Mouse (Mus musculus): ENCODE results near the gene Svopl. TPM values are rescaled to one million over a fixed set of nuclear protein-coding genes. Genes with fewer than 3 reads are reported as not detected.

Gene Svopl
- not detected for polyA plus RNA-seq (2021)

DNA sequence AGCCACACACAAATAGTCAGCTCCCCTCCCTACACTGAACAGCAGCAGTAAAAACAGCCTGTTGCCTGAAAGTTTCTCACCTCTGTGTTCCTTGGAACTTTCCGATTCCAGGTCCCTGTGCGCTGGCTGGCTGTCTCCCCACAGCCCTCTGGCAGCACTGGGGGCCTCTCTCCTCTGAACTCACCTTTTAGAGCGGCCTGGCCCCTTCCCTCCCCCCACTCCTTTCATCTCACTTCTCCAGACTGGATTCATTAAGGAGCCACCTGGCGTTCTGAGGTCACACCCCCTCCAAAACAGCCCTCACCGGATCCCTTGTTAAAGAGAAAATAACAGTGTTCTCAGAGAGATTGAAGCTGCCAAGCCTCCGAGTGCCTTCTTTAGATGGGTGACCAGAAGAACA is at the start of gene Svopl:
TSS of gene Svopl (minus strand) at position 159 of the 400 bp plus-strand sequence.
- in situ Hi-C loops (cut with MboI; ENCODE audit: low pct_unique_long_range_greater_than_20kb): no loop called here
- DNase-seq (ENCODE audit: low read depth, low spot score) (no peak), ATAC-seq (no peak)
- ChIA-PET POLR2A (no interaction called here), CTCF (interaction anchor here (1.2 to 1.9 kb wide), 2 partner anchors 14 to 37 kb away, joined by 3 to 5 read pairs; no protein-coding TSS in a partner anchor)
- no peaks in the 10 kb centered on the region for H3K27me3 ChIP-seq
- no peak for TF ChIP-seq CTCF (IDR thresholded peaks at IDR 0.05)

GRCm38 (mm10) chr6:38094701-38095100 is 47.9 kb upstream of the Svopl start:
- CTCF ChIA-PET: interaction anchor here (1.2 kb wide), 1 partner anchor 11 kb away, joined by 3 read pairs; no protein-coding TSS in a partner anchor
- POLR2A ChIA-PET: no interaction called here
- ATAC-seq (no peak), DNase-seq (ENCODE audit: low read depth, low spot score) (no peak)
- in situ Hi-C loops (cut with MboI; ENCODE audit: low pct_unique_long_range_greater_than_20kb): no loop called here
- no peak for TF ChIP-seq CTCF (IDR thresholded peaks at IDR 0.05)
- no peaks in the 10 kb centered on the region for H3K27me3 ChIP-seq

DNA sequence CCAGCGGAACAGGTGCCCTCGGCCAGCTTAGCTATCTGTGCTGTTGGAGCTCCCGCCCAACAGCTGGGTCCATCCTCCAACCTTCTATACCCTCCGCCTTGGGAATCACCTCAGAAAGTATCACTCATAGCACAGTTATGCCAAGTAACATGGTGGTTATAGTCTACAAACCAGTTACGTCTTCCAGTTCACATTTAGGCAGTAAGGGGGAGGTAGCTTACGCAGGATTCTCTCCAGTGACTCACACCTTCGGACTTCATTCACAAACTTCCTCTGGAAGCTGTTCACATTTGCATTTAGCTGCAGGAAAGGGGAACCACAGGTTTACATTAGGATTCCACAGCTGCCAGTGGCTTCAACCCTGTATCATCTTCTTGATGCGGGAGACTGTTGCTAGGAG is 45.7 kb upstream of the Svopl start:
- H3K27me3 ChIP-seq: no peaks in the 10 kb centered on the region
- peak; percentile 71 for DNase-seq (ENCODE audit: low read depth, low spot score)
- in situ Hi-C loops (cut with MboI; ENCODE audit: low pct_unique_long_range_greater_than_20kb): no loop called here
- ChIA-PET CTCF (interaction anchor here (0.9 to 1.6 kb wide), 4 partner anchors 14 to 64 kb away, joined by 3 to 6 read pairs (median 4); no protein-coding TSS in a partner anchor), POLR2A (no interaction called here)
- ATAC-seq: peak; percentile 84
- TF ChIP-seq CTCF (IDR thresholded peaks at IDR 0.05): no peak

DNA sequence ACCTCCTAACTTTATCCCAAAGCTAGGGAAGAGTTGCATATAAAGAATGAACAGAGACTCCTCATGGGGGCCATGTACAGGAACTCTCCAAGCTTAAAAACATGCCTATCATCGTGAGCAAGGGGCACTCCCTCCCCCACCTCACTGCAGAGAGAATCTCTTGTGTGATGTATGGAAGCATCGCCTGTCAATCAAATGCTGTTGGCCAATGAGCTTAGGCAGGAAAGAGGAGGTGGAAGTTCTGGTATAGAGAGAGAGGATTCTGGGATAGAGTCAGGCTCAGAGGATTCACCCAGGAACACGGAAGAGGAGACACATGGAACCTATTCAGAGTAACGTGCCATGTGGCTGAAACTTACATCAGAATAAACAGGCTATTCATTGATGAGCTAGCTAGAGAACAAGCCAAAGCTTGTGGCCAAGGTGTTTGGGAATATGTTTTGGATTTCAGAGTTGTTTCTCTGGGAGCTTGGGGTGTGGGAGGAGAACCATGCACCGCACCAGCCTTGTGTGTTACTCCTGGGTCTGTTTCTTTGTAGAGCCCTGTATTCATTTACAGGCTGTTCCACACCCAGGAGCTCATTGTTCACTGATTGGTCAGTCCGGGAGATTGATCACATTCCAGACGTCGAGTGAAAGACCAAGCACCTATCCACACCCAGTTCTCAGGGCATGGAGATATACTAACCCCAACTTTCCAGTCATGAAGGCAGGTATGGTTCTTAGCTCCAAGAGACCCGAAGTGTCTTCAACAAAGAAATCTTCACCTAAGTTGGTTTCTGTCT is 40.6 kb upstream of the Svopl start:
- TF ChIP-seq CTCF (IDR thresholded peaks at IDR 0.05): no peak
- CTCF ChIA-PET: no interaction called here
- in situ Hi-C loops (cut with MboI; ENCODE audit: low pct_unique_long_range_greater_than_20kb): no loop called here
- DNase-seq (ENCODE audit: low read depth, low spot score) (no peak), ATAC-seq (no peak)
- POLR2A ChIA-PET: no interaction called here
- H3K27me3 ChIP-seq: no peaks in the 10 kb centered on the region

- no peak for ATAC-seq
- CTCF ChIA-PET: interaction anchor here (1.0 to 1.7 kb wide), 3 partner anchors 17 to 68 kb away, joined by 3 to 4 read pairs (median 3); no protein-coding TSS in a partner anchor
- no peak for DNase-seq (ENCODE audit: low read depth, low spot score)
- POLR2A ChIA-PET: interaction anchor here (0.6 kb wide), 1 partner anchor 14 kb away, joined by 3 read pairs; no protein-coding TSS in a partner anchor
- no peaks in the 10 kb centered on the region for H3K27me3 ChIP-seq
- in situ Hi-C loops (cut with MboI; ENCODE audit: low pct_unique_long_range_greater_than_20kb): no loop called here
- TF ChIP-seq CTCF (IDR thresholded peaks at IDR 0.05): no peak
Observed at GRCm38 (mm10) chr6:38083204-38083603, 36.4 kb upstream of the Svopl start.

GRCm38 (mm10) chr6:38081727-38082341 is 35.0 kb upstream of the Svopl start:
- in situ Hi-C loops (cut with MboI; ENCODE audit: low pct_unique_long_range_greater_than_20kb): no loop called here
- DNase-seq (ENCODE audit: low read depth, low spot score): peak; percentile 93
- peak; percentile 94 for ATAC-seq
- TF ChIP-seq CTCF (IDR thresholded peaks at IDR 0.05): no peak
- H3K27me3 ChIP-seq: no peaks in the 10 kb centered on the region
- ChIA-PET CTCF (interaction anchor here (0.8 to 1.7 kb wide), 6 partner anchors 10 to 73 kb away, joined by 3 to 6 read pairs (median 4); no protein-coding TSS in a partner anchor), POLR2A (interaction anchor here (0.9 to 1.2 kb wide), 2 partner anchors 9 kb away, joined by 4 to 5 read pairs; no protein-coding TSS in a partner anchor)

GRCm38 (mm10) chr6:38080364-38080763 is 33.6 kb upstream of the Svopl start:
- ChIA-PET POLR2A (no interaction called here), CTCF (interaction anchor here (1.4 kb wide), 1 partner anchor 9 kb away, joined by 3 read pairs; no protein-coding TSS in a partner anchor)
- no peak for DNase-seq (ENCODE audit: low read depth, low spot score)
- in situ Hi-C loops (cut with MboI; ENCODE audit: low pct_unique_long_range_greater_than_20kb): no loop called here
- no peaks in the 10 kb centered on the region for H3K27me3 ChIP-seq
- no peak for TF ChIP-seq CTCF (IDR thresholded peaks at IDR 0.05)
- ATAC-seq: no peak

DNA sequence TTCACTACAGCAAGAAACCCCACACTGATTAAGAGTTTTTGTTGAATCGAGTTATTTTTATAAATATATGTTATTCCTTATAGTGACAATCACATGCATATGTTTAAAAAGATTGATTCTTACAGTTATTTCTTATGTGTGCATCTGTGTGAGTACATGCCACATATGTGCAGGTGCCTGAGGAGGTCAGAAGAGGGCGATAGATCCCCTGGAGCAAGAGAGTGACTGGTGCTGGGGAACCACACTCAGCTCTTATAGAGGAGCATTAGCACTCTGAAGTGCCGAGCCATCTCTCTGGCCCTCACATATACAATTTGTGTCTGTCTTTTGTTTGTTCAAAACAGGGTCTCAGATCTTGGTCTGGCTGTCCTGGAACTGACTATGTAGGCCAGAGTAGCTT is 26.8 kb upstream of the Svopl start:
- CTCF ChIA-PET: no interaction called here
- no peak for TF ChIP-seq CTCF (IDR thresholded peaks at IDR 0.05)

GRCm38 (mm10) chr6:38072137-38072796 is 25.5 kb upstream of the Svopl start:
- TF ChIP-seq CTCF (IDR thresholded peaks at IDR 0.05): no peak
- H3K27me3 ChIP-seq: no peaks in the 10 kb centered on the region
- POLR2A ChIA-PET: interaction anchor here (0.6 to 1.2 kb wide), 2 partner anchors 10 to 77 kb away, joined by 3 to 5 read pairs; no protein-coding TSS in a partner anchor
- ATAC-seq (peak; percentile 91), DNase-seq (ENCODE audit: low read depth, low spot score) (peak; percentile 67)
- CTCF ChIA-PET: interaction anchor here (0.8 to 1.6 kb wide), 7 partner anchors 9 to 88 kb away, joined by 3 to 6 read pairs (median 3); no protein-coding TSS in a partner anchor
- in situ Hi-C loops (cut with MboI; ENCODE audit: low pct_unique_long_range_greater_than_20kb): no loop called here

More for the DNA sequence above, 26.8 kb upstream of the Svopl start:
- in situ Hi-C loops (cut with MboI; ENCODE audit: low pct_unique_long_range_greater_than_20kb): no loop called here
- no peaks in the 10 kb centered on the region for H3K27me3 ChIP-seq
- POLR2A ChIA-PET: interaction anchor here (0.6 kb wide), 1 partner anchor 56 kb away, joined by 3 read pairs; no protein-coding TSS in a partner anchor
- DNase-seq (ENCODE audit: low read depth, low spot score) (no peak), ATAC-seq (no peak)

- ChIA-PET POLR2A (no interaction called here), CTCF (interaction anchor here (0.7 to 1.6 kb wide), 5 partner anchors 9 to 73 kb away, joined by 3 to 6 read pairs (median 4); no protein-coding TSS in a partner anchor)
- DNase-seq (ENCODE audit: low read depth, low spot score) (no peak), ATAC-seq (no peak)
- H3K27me3 ChIP-seq: no peaks in the 10 kb centered on the region
- TF ChIP-seq CTCF (IDR thresholded peaks at IDR 0.05): no peak
- in situ Hi-C loops (cut with MboI; ENCODE audit: low pct_unique_long_range_greater_than_20kb): no loop called here
Observed at GRCm38 (mm10) chr6:38071256-38071655, 24.5 kb upstream of the Svopl start.

All from Patski (cell line).